Mouse (Mus musculus): ENCODE results near the gene Ncapg2. TPM values are rescaled to one million over a fixed set of nuclear protein-coding genes. Genes with fewer than 3 reads are reported as not detected.

Gene Ncapg2
- 1 to 10 TPM; 5.6 to 5.7 TPM for total RNA-seq (2021)

GRCm38 (mm10) chr12:116405045-116405835 lies at the start of gene Ncapg2:
Ncapg2 (plus strand) TSS chr12:116405402.
- intact Hi-C loops (cut with DNase I): loop anchor here (5.0 kb wide), 1 partner anchor 123 kb away; the partner anchor contains the start of gene Esyt2
- DNase-seq (ENCODE audit: low spot score in 2 of 2): peak; percentile 98

GRCm38 (mm10) chr12:116362091-116362490 lies 43.1 kb upstream of the Ncapg2 start:
- intact Hi-C loops (cut with DNase I): no loop called here
- no peak for DNase-seq (ENCODE audit: low spot score in 2 of 2)

GRCm38 (mm10) chr12:116366900-116367299 lies 38.3 kb upstream of the Ncapg2 start:
- intact Hi-C loops (cut with DNase I): no loop called here
- DNase-seq (ENCODE audit: low spot score in 2 of 2): no peak

- intact Hi-C loops (cut with DNase I): no loop called here
- DNase-seq (ENCODE audit: low spot score in 2 of 2): no peak
These were observed 37.9 kb upstream of the Ncapg2 start for GRCm38 (mm10) chr12:116367346-116367745.

GRCm38 (mm10) chr12:116368857-116369256 lies 36.3 kb upstream of the Ncapg2 start:
- DNase-seq (ENCODE audit: low spot score in 2 of 2): no peak
- intact Hi-C loops (cut with DNase I): no loop called here

GRCm38 (mm10) chr12:116383101-116383500 lies 22.1 kb upstream of the Ncapg2 start:
- intact Hi-C loops (cut with DNase I): no loop called here
- no peak for DNase-seq (ENCODE audit: low spot score in 2 of 2)

- intact Hi-C loops (cut with DNase I): no loop called here
- no peak for DNase-seq (ENCODE audit: low spot score in 2 of 2)
These were observed 21.2 kb upstream of the Ncapg2 start for GRCm38 (mm10) chr12:116383995-116384394.

- intact Hi-C loops (cut with DNase I): no loop called here
- no peak for DNase-seq (ENCODE audit: low spot score in 2 of 2)
These were observed 18.4 kb upstream of the Ncapg2 start for GRCm38 (mm10) chr12:116386802-116387201.

GRCm38 (mm10) chr12:116389868-116390267 lies 15.3 kb upstream of the Ncapg2 start:
- intact Hi-C loops (cut with DNase I): no loop called here
- DNase-seq (ENCODE audit: low spot score in 2 of 2): no peak

GRCm38 (mm10) chr12:116394327-116394726 lies 10.9 kb upstream of the Ncapg2 start:
- intact Hi-C loops (cut with DNase I): no loop called here
- no peak for DNase-seq (ENCODE audit: low spot score in 2 of 2)

GRCm38 (mm10) chr12:116395312-116395711 lies 9.9 kb upstream of the Ncapg2 start:
- DNase-seq (ENCODE audit: low spot score in 2 of 2): no peak
- intact Hi-C loops (cut with DNase I): no loop called here

- DNase-seq (ENCODE audit: low spot score in 2 of 2): no peak
- intact Hi-C loops (cut with DNase I): no loop called here
These were observed 9.0 kb upstream of the Ncapg2 start for GRCm38 (mm10) chr12:116396072-116396695.

GRCm38 (mm10) chr12:116404012-116404679 lies 1.1 kb upstream of the Ncapg2 start:
- intact Hi-C loops (cut with DNase I): no loop called here
- DNase-seq (ENCODE audit: low spot score in 2 of 2): peak in 1 of 2 experiments; percentile 15

GRCm38 (mm10) chr12:116405836-116406155 lies 594 bp downstream of the Ncapg2 start:
- intact Hi-C loops (cut with DNase I): loop anchor here (5.0 kb wide), 1 partner anchor 123 kb away; the partner anchor contains the start of gene Esyt2

GRCm38 (mm10) chr12:116407883-116408282 lies 2.7 kb downstream of the Ncapg2 start:
- intact Hi-C loops (cut with DNase I): loop anchor here (5.0 kb wide), 1 partner anchor 126 kb away; the partner anchor contains the start of gene Esyt2
- DNase-seq (ENCODE audit: low spot score in 2 of 2): no peak

More at GRCm38 (mm10) chr12:116405836-116406155, 594 bp downstream of the Ncapg2 start:
- DNase-seq (ENCODE audit: low spot score in 2 of 2): no peak

GRCm38 (mm10) chr12:116414941-116415340 lies 9.7 kb downstream of the Ncapg2 start:
- intact Hi-C loops (cut with DNase I): no loop called here
- DNase-seq (ENCODE audit: low spot score in 2 of 2): no peak

- intact Hi-C loops (cut with DNase I): no loop called here
- no peak for DNase-seq (ENCODE audit: low spot score in 2 of 2)
These were observed 11.3 kb downstream of the Ncapg2 start for GRCm38 (mm10) chr12:116416514-116416913.

GRCm38 (mm10) chr12:116421656-116422055 lies 16.5 kb downstream of the Ncapg2 start:
- intact Hi-C loops (cut with DNase I): no loop called here
- no peak for DNase-seq (ENCODE audit: low spot score in 2 of 2)

- intact Hi-C loops (cut with DNase I): no loop called here
These were observed 20.2 kb downstream of the Ncapg2 start for GRCm38 (mm10) chr12:116425392-116425791.

GRCm38 (mm10) chr12:116433742-116434141 lies 28.5 kb downstream of the Ncapg2 start:
- DNase-seq (ENCODE audit: low spot score in 2 of 2): no peak
- intact Hi-C loops (cut with DNase I): no loop called here

More at GRCm38 (mm10) chr12:116425392-116425791, 20.2 kb downstream of the Ncapg2 start:
- no peak for DNase-seq (ENCODE audit: low spot score in 2 of 2)
